Mouse (Mus musculus) thymus, adult 2 months (tissue): ENCODE measurements around the gene Tbc1d12.

Experiments used
- CTCF ChIP-seq: fragments of 200-500 bp; IDR thresholded peaks from 2 replicates; pipeline ENCODE4 v1.5.1; 2012; ENCODE audit warnings: mild to moderate bottlenecking, control low read depth, low read length, moderate library complexity, borderline replicate concordance; ENCODE audit not compliant: control insufficient read depth, poor library complexity, insufficient read depth; ENCODE audit errors: extremely low read depth
- POLR2A ChIP-seq: fragments of 200-500 bp; IDR thresholded peaks from 2 replicates; pipeline ENCODE4 v1.6.1; 2012; ENCODE audit warnings: mild to moderate bottlenecking, low read length, control low read depth, moderate library complexity; ENCODE audit not compliant: control insufficient read depth, poor library complexity, insufficient read depth; ENCODE audit errors: extremely low read depth

DNA sequence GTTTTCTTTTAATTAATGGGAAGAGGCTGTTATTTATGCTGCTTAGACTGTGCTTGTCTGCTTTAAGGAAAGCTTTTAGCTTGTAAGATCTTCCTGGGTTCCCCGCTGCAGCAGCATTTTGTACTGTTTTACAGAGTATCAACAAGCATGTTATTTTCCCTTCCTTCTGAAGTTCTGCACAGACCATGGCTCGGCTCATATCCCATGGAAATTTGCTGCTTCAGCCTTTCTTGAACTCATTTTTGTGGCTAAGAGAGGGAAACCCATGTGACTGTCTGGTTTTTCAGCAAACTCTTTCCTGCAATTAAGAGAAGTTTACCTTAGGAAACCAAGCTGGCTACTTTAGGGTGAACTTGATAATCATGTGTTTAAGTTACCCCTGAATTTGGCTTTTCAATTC, 10.0 kb downstream of the Tbc1d12 start:
- TF ChIP-seq CTCF (no peak), POLR2A (no peak)
